Mouse (Mus musculus): ENCODE results near the gene Wfdc11. TPM values are rescaled to one million over a fixed set of nuclear protein-coding genes. Genes with fewer than 3 reads are reported as not detected.

Gene Wfdc11
- total RNA-seq, 2 experiments from 2014 or later, result not detected

DNA sequence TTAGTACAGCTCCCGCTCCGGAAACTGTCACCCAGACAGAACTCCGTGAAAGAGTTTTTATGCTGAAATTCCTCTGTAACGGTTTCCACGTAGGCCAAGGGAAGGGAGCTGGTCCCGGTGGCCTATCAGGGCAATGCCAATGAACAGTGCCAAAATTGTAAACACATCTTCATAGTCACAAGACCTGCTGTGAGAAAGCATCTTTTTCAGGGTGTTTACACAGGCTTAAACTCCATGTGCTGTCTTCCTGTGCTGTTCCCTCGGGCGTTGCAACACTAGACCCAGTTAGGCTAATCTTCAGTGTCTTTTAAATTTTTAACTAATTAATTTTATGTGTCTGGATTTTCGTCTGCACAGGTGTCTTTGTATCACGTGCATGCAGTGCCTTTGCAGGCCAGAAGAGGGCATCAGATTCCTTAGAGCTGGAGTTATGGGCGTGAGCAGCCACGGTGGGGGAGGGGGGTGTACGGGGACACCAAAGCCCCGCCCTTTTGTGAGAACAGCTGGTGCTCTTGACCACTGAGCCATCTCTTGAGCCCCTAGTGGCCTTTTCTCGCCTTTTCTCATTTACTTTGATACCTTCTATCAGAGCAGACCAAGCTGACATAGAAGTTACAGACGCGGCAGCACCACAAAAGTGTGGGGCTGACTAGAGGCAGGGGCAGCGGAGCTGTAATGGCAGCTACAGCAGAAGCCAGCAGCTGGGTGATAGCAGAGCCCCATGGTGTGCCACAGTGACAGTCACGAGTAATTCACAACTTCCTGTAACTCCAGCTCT is 5.2 kb upstream of the Wfdc11 start:
- peak; percentile 46 to 62 for DNase-seq (ENCODE audit: extremely low spot score in 1 of 2, low spot score in 2 of 2)
- no peak overlapping the region for H3K4me3 ChIP-seq
- H3K27ac ChIP-seq, result no peak overlapping the region
- peak; percentile 64 for TF ChIP-seq CTCF (IDR thresholded peaks at IDR 0.05)
- intact Hi-C loops (cut with DNase I), result loop anchor here (2.0 to 5.0 kb wide), 2 partner anchors 48 to 108 kb away; partner anchors contain the start of gene Snx21

DNA sequence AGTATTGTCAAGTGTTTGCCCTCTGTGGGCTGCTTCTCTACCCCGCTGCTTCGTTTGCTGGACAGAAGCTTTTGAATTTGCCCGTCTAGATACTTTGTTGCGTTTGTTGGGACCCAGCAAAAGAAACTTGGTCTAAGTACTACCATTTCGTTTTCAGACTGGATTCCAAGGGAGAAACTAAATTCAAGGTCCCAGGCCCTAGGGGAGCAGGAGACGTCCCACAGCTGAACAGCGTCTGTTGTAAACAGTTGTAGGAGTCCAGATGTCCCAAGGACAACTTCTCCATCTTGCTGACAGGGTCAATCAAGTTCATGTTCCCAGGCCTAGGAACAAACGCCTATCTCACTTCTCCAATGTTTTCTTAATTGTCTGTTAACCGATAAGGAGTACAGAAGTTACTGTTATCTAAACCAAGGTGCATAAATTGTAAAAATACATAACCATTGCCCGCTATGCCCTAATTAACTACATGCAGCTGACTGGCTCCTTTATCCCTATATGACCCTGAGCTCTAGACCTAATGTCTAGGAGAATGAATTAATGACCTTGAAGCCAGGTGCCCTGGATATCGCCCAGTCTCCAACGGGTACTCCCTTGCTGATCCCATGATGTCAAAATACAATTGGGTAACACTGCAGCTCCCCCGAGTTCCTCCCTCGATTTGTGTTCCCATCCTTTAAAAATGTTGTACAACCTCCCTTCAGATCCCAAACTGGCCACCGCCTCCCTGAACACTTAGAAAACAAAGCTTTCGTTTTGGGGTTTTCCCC is 3.2 kb upstream of the Wfdc11 start:
- intact Hi-C loops (cut with DNase I), result loop anchor here (5.0 kb wide), 1 partner anchor 110 kb away; the partner anchor contains the start of gene Snx21
- H3K27ac ChIP-seq, result no peak overlapping the region
- H3K4me3 ChIP-seq, result no peak overlapping the region
- TF ChIP-seq CTCF (IDR thresholded peaks at IDR 0.05), result no peak
- DNase-seq (ENCODE audit: extremely low spot score in 1 of 2, low spot score in 2 of 2), result no peak

DNA sequence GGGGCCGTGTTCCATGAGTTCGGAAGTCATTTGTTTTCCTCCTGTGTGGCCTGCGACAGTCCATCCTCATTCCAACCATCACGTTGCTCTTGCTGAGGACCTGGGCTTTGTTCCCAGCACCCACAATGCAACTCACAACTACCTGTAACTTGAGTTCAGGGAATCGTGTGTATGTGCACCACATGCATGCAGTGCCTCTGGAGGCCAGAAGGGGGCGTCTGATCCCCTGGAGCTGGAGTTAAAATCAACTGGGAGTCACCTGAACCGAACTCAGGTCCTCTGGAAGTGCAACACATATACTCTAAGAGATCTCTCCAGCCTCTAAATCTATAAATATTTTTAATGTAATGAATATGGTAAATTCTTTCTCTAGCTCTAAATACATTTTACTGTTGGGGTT is 2.2 kb upstream of the Wfdc11 start:
- intact Hi-C loops (cut with DNase I), result loop anchor here (5.0 kb wide), 1 partner anchor 111 kb away; the partner anchor contains the start of gene Snx21
- no peak overlapping the region for H3K27ac ChIP-seq
- DNase-seq (ENCODE audit: extremely low spot score in 1 of 2, low spot score in 2 of 2), result no peak
- H3K4me3 ChIP-seq, result no peak overlapping the region
- no peak; the same call in 1 of the 2 replicates for TF ChIP-seq CTCF (IDR thresholded peaks at IDR 0.05)

DNA sequence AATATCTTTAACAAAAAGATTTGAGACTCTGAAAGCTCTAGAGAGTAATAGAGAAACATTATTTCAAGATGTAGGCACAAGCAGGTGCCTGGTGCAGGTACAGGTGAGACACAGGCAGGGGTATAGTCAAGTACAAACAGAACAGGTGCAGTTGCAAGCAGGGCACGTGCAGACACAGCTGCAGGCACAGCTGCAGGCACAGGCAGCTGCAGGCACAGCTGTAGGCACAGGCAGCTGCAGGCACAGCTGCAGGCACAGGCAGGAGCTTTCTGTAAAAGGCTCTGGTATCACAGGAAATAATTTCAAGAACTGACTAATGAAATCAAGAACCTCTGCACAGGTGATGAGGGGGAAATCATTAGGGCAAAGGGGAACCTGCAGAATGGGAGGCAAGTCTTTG is 2.9 kb downstream of the Wfdc11 start:
- intact Hi-C loops (cut with DNase I), result no loop called here
- H3K4me3 ChIP-seq, result no peak overlapping the region
- no peak for TF ChIP-seq CTCF (IDR thresholded peaks at IDR 0.05)
- no peak for DNase-seq (ENCODE audit: extremely low spot score in 1 of 2, low spot score in 2 of 2)
- no peak overlapping the region for H3K27ac ChIP-seq

DNA sequence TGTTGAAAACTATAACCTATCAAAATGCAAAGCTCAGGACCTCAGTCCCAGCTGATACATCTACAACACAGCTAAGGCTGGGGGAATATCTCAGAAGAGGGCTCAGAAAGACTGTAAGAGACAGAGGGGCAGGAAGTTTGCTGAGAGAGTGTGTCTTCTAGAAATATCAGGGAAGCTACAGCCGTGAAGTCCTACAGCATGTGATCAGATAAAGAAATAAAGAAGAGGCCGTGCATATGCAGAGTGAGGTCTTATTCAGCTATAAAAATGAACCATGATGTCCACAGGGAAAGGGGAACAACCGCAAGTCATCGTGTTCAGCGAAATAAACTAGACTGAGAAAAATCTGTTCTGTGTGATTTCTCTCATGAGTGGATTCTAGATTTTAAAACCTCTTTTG is 3.6 kb downstream of the Wfdc11 start:
- DNase-seq (ENCODE audit: extremely low spot score in 1 of 2, low spot score in 2 of 2), result no peak
- Histone ChIP-seq H3K27ac (no peak overlapping the region), H3K4me3 (no peak overlapping the region)
- intact Hi-C loops (cut with DNase I), result no loop called here
- TF ChIP-seq CTCF (IDR thresholded peaks at IDR 0.05), result no peak

DNA sequence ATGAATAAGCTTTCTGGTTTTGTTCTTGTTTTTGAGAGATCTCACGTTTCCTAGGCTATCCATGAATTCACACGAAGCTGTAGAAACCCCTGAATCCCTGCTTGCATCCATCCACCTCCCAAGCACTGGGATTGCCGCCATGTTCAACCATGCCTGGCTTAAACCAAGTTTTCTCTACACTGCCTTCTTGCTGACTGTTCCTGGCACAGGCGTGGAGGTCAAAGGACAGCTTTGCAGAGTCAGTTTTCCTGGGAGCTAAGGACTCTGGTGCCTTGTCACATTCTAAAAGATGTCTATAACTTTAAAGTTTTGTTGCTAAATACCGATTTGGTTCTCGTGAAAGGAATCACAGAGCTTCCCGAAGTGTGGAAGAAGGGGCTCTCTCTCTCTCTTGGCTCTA is 9.0 kb downstream of the Wfdc11 start:
- no peak for TF ChIP-seq CTCF (IDR thresholded peaks at IDR 0.05)

DNA sequence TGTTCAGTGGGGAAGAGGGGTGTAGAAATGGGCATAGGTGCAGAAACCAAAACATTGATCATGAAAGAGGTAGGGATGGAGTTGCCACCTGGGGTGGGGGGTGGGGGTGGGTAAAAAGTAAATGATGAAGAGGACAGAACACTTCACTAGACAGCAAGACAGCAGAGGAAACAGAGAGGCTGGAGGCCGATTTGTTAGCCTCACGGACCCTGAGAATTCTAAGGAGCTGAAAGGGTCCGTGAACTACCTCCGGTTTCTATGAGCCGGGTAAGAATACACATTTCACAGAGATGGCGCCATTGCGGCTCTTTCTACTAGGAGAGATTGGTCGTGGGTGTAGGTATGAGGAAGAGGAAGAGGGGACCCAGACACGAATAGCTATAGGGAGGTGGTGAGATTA is 17.4 kb downstream of the Wfdc11 start, which contains the start of gene Wfdc9:
Gene Wfdc9 (minus strand): TSS at position 101 of the 400 bp plus-strand sequence.
- H3K4me3 ChIP-seq, result no peak within 1 kb of the TSS
- intact Hi-C loops (cut with DNase I), result no loop called here
- no peak for TF ChIP-seq CTCF (IDR thresholded peaks at IDR 0.05)
- no peak within 1 kb of the TSS for H3K27ac ChIP-seq
- no peak for DNase-seq (ENCODE audit: extremely low spot score in 1 of 2, low spot score in 2 of 2)

More for the DNA sequence above, 9.0 kb downstream of the Wfdc11 start:
- no peak overlapping the region for H3K27ac ChIP-seq
- no peak for DNase-seq (ENCODE audit: extremely low spot score in 1 of 2, low spot score in 2 of 2)
- intact Hi-C loops (cut with DNase I), result no loop called here
- H3K4me3 ChIP-seq, result no peak overlapping the region

DNA sequence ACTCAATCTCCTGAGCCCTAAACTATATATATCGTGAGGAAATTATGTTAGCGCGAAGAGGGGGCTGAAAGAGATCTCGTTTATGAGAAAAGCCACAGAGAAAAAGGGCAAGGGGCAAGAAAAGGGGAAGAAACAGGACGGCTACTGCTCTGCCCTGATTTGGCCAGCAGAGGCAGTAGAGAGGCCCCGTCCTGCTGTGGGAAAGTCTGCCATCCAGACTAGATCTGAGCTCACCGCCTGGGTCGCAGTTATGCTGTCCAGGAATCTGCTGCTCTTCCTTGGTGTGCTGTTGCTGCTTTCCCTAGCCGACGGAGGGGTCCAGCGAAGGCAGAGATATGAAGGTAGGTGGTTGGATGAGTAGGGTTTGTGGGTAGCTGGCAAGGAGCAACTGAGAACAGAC is 18.0 kb downstream of the Wfdc11 start, which contains the start of gene Wfdc10:
Gene Wfdc10 (plus strand): TSS at position 189 of the 400 bp plus-strand sequence.
- no peak within 1 kb of the TSS for H3K27ac ChIP-seq
- intact Hi-C loops (cut with DNase I), result no loop called here
- peak; percentile 75 for TF ChIP-seq CTCF (IDR thresholded peaks at IDR 0.05)
- no peak within 1 kb of the TSS for H3K4me3 ChIP-seq
- peak in 1 of 2 experiments; percentile 15 for DNase-seq (ENCODE audit: extremely low spot score in 1 of 2, low spot score in 2 of 2)

DNA sequence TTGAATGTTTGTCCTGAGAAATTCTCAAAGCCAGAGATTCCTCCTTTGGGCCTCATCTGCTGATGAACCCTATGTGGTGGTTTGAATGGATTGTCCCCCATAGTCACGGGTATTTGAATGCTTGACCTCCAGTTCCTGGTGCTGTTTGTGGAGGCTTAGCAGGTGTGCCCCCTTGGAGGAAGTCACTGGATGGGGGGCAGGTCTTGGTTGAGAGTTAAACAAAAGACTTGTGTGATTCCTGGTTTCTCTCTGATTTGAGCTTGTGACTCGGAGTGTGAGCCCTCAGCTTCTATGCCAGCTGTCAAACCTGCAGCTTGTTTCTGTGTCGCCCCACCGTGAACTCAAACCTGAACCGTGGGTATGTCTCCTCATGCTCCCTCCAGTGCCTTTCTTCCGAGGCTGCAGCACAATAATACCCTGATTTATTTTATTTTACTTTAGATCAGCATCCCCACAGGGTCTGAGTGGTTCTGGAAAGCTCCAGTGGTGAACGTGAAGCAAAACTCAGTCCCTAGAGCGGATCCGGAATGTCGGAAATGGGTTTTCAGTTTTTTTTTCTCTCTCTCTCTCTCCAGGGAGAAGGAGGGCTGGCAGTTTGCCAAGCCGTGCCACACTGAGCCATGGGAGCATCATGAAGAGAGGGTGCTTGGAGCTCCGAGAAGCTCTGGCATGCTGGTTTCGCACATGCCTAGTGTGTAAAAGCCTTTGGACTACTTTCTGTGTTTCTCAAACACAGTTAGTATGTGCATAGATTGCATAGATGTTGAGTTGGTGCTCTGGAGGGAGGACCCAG is 31.8 kb downstream of the Wfdc11 start:
- no peak for DNase-seq (ENCODE audit: extremely low spot score in 1 of 2, low spot score in 2 of 2)
- no peak overlapping the region for H3K4me3 ChIP-seq
- no peak overlapping the region for H3K27ac ChIP-seq
- TF ChIP-seq CTCF (IDR thresholded peaks at IDR 0.05), result no peak
- intact Hi-C loops (cut with DNase I), result no loop called here

DNA sequence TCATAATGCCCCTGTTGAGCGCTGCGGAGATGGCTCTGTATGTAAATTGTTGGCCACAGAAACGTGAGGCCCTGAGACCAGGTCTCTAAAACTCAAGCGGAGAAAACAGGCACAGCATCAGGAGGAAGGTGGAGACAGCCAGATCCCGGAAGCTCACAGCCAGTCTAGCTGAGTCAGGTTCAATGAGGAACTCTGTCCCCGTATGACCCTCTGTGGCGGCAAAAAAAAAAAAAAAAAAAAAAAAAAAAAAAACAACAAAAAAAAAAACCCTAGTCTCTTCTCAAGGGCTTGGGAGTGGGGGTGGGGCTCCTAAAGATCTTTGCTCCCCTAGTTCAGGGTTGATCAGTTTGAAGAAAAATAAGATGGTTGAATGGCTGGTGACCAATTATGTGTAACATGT is 32.8 kb downstream of the Wfdc11 start:
- no peak for DNase-seq (ENCODE audit: extremely low spot score in 1 of 2, low spot score in 2 of 2)
- intact Hi-C loops (cut with DNase I), result no loop called here
- Histone ChIP-seq H3K4me3 (no peak overlapping the region), H3K27ac (no peak overlapping the region)
- TF ChIP-seq CTCF (IDR thresholded peaks at IDR 0.05), result no peak

DNA sequence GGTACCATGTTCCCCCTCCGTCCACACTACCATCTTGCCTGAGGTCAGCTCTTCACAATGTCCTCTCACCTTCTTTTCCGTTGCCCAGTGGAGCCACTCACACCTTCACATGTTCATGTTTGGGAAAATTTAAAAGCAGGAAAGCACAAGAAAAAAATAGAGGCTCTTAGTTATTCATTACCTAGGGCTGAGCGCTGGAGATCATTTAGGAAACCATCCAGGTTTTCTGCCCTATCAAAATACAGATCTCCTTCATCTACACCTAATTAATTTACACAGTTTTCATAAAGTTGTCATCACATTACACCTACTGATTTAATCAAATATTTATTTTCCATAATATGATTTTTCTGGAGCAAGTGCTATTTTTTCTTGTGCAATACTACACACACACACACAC is 35.2 kb downstream of the Wfdc11 start, which contains the start of gene Wfdc16:
Gene Wfdc16 (minus strand): TSS at position 101 of the 400 bp plus-strand sequence.
- TF ChIP-seq CTCF (IDR thresholded peaks at IDR 0.05), result no peak
- Histone ChIP-seq H3K27ac (no peak within 1 kb of the TSS), H3K4me3 (no peak within 1 kb of the TSS)
- no peak for DNase-seq (ENCODE audit: extremely low spot score in 1 of 2, low spot score in 2 of 2)
- intact Hi-C loops (cut with DNase I), result no loop called here
